Comparison of ENCODE assay signal across 21 mouse cellular contexts in the genomic region with DNA sequence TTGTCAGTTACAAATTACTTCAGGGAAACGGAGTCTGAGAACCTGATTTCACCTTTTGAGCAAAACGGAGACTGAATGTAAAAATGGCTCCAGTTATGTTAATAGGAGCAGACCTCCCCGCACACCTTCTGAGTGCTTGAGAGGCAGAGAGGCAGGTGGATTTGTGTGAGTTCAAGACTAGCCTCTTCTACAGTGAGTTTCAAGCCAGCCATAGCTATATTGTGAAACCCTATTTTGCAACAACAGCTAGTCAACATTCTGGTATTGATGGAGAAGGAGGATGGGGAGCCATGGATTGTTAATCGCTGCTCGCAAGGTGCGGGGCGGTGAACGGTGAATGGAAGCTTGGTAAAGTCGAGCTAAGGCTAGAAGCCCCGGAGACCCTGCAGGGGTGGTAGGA. TPM values are rescaled to one million over a fixed set of nuclear protein-coding genes. Genes with fewer than 3 reads are reported as not detected.
DNase-seq lines count a peak whose midpoint lies in the region; ATAC-seq and TF ChIP-seq lines count a peak whose summit lies in the region.
"Had no signal": no experiment of that assay in that cellular context is flagged by ENCODE, and none has a peak within 500 bp of the region (broad histone marks: within the 10 kb centered on the region; RNA-seq: fewer than 3 reads in every experiment).

No protein-coding gene starts in this region.

- no peak for TF ChIP-seq CTCF in testis, adult 2 months (IDR thresholded peaks at IDR 0.05; ENCODE audit: control insufficient read depth, insufficient read depth, insufficient replicate concordance, low read depth, low read length)
- TF ChIP-seq CTCF in heart, adult 2 months (IDR thresholded peaks at IDR 0.05) = no peak

- ATAC-seq in hindbrain, embryonic 13.5 days (ENCODE audit: low FRiP score) = no peak
- ATAC-seq in liver, embryonic 12.5 days = no peak
- ATAC-seq: activated CD4-positive, CD25-positive, alpha-beta regulatory T cell, adult 4 months; midbrain, embryonic 13.5 days had no signal

- no peak overlapping the region for H3K4me2 ChIP-seq in hindbrain, embryonic 13.5 days
- peak overlapping the region; percentile 89 for H3K4me2 ChIP-seq in liver, embryonic 12.5 days
- H3K4me2 ChIP-seq: heart, embryonic 13.5 days; limb, embryonic 12.5 days; midbrain, embryonic 13.5 days had no signal

- peaks cover 19% of the 10 kb centered on the region; the same call in 1 of the 2 replicates for H3K27me3 ChIP-seq in hindbrain, embryonic 10.5 days (ENCODE audit: insufficient read depth, poor library complexity, severe bottlenecking)
- H3K27me3 ChIP-seq in hindbrain, embryonic 13.5 days = peaks cover 3% of the 10 kb centered on the region; the same call in 1 of the 2 replicates
- peaks cover 2% of the 10 kb centered on the region; the same call in 1 of the 2 replicates for H3K27me3 ChIP-seq in testis, adult 2 months (ENCODE audit: control insufficient read depth, insufficient read depth, low read length)
- H3K27me3 ChIP-seq in liver, embryonic 12.5 days (replicated peaks) = peaks cover 44% of the 10 kb centered on the region
- H3K27me3 ChIP-seq in heart, adult 2 months (ENCODE audit: control insufficient read depth, insufficient read depth, low read length) = no peaks in the 10 kb centered on the region
- H3K27me3 ChIP-seq: embryonic facial prominence, embryonic 15.5 days; midbrain, embryonic 13.5 days had no signal

- no peak for TF ChIP-seq EP300 in heart, adult 2 months (IDR thresholded peaks at IDR 0.05; ENCODE audit: insufficient read depth, low read depth, low read length)

- H3K4me1 ChIP-seq in hindbrain, embryonic 10.5 days (replicated peaks) = peaks cover 24% of the 10 kb centered on the region
- H3K4me1 ChIP-seq in hindbrain, embryonic 13.5 days (replicated peaks) = peaks cover 16% of the 10 kb centered on the region
- H3K4me1 ChIP-seq in testis, adult 2 months (ENCODE audit: control insufficient read depth, insufficient read depth, low read length) = peaks cover 33% of the 10 kb centered on the region
- H3K4me1 ChIP-seq in liver, embryonic 12.5 days = peaks cover 34% of the 10 kb centered on the region
- peaks cover 3% of the 10 kb centered on the region for H3K4me1 ChIP-seq in heart, adult 2 months (ENCODE audit: control insufficient read depth, insufficient read depth, low read length)

- DNase-seq in hindbrain, embryonic 10.5 days (ENCODE audit: low spot score) = no peak
- no peak for DNase-seq in testis, postnatal 14 days (ENCODE audit: low spot score)
- DNase-seq in left cerebral cortex, postnatal 25 days (ENCODE audit: low spot score in 2 of 2) = no peak
- DNase-seq in heart, adult 2 months = no peak
- no peak for DNase-seq in cerebellum, postnatal 10 days
- DNase-seq: adrenal gland, postnatal 10 days; cerebellum, postnatal 14 days; embryo, embryonic 11 days; heart, postnatal 36 days; layer of hippocampus, adult 9-11 months; thymus, postnatal 36 days had no signal

- no peaks in the 10 kb centered on the region for H3K36me3 ChIP-seq in hindbrain, embryonic 10.5 days
- no peaks in the 10 kb centered on the region for H3K36me3 ChIP-seq in hindbrain, embryonic 13.5 days
- H3K36me3 ChIP-seq in testis, adult 2 months (ENCODE audit: control insufficient read depth, insufficient read depth, low read length) = no peaks in the 10 kb centered on the region
- H3K36me3 ChIP-seq in liver, embryonic 12.5 days = no peaks in the 10 kb centered on the region
- no peaks in the 10 kb centered on the region for H3K36me3 ChIP-seq in heart, adult 2 months (ENCODE audit: control insufficient read depth, insufficient read depth, low read length)
- H3K36me3 ChIP-seq: embryonic facial prominence, embryonic 15.5 days; heart, embryonic 13.5 days; limb, embryonic 12.5 days; midbrain, embryonic 13.5 days had no signal

- H3K79me2 ChIP-seq in heart, adult 2 months (replicated peaks; ENCODE audit: control insufficient read depth, insufficient read depth, low read length) = no peaks in the 10 kb centered on the region

- H3K9me3 ChIP-seq in hindbrain, embryonic 10.5 days = no peaks in the 10 kb centered on the region
- no peaks in the 10 kb centered on the region for H3K9me3 ChIP-seq in hindbrain, embryonic 13.5 days
- no peaks in the 10 kb centered on the region for H3K9me3 ChIP-seq in liver, embryonic 12.5 days (replicated peaks)
- H3K9me3 ChIP-seq: embryonic facial prominence, embryonic 15.5 days; heart, embryonic 13.5 days; limb, embryonic 12.5 days; midbrain, embryonic 13.5 days had no signal

- TF ChIP-seq POLR2A in testis, adult 2 months (IDR thresholded peaks at IDR 0.05; ENCODE audit: control insufficient read depth, low read depth, low read length) = no peak
- no peak for TF ChIP-seq POLR2A in heart, adult 2 months (IDR thresholded peaks at IDR 0.05; ENCODE audit: insufficient read depth, low read depth, low read length)

- 52% methylated on average over 10 of the region's 10 CpGs for WGBS in hindbrain, embryonic 10.5 days
- WGBS in hindbrain, embryonic 13.5 days = 49% methylated on average over 10 of the region's 10 CpGs
- 40% methylated on average over 10 of the region's 10 CpGs for WGBS in liver, embryonic 12.5 days (ENCODE audit: insufficient replicate concordance)
- 75% methylated on average over 10 of the region's 10 CpGs for WGBS in heart, adult 2 months

- peak overlapping the region; percentile 73 for H3K4me3 ChIP-seq in hindbrain, embryonic 10.5 days
- no peak overlapping the region for H3K4me3 ChIP-seq in hindbrain, embryonic 13.5 days
- H3K4me3 ChIP-seq in testis, adult 2 months (ENCODE audit: control insufficient read depth, low read depth, low read length) = peak overlapping the region; percentile 58
- peak overlapping the region; percentile 3; the same call in 1 of the 2 replicates for H3K4me3 ChIP-seq in liver, embryonic 12.5 days
- H3K4me3 ChIP-seq in heart, adult 2 months = no peak overlapping the region
- H3K4me3 ChIP-seq: embryonic facial prominence, embryonic 15.5 days; heart, embryonic 13.5 days; left cerebral cortex, adult 2 months; limb, embryonic 12.5 days; midbrain, embryonic 13.5 days; myocyte had no signal

- intact Hi-C loops in left cerebral cortex, postnatal 25 days (cut with DNase I) = no loop called here
- intact Hi-C loops in heart, adult 2 months (cut with DNase I) = no loop called here

- no peak overlapping the region; the same call in 1 of the 2 replicates for H3K9ac ChIP-seq in hindbrain, embryonic 13.5 days
- H3K9ac ChIP-seq in liver, embryonic 12.5 days = no peak overlapping the region
- no peak overlapping the region for H3K9ac ChIP-seq in heart, adult 2 months (ENCODE audit: low read depth, low read length)
- H3K9ac ChIP-seq: embryonic facial prominence, embryonic 15.5 days; heart, embryonic 13.5 days; limb, embryonic 12.5 days; midbrain, embryonic 13.5 days had no signal

- no peak overlapping the region for H3K27ac ChIP-seq in hindbrain, embryonic 10.5 days
- H3K27ac ChIP-seq in hindbrain, embryonic 13.5 days = no peak overlapping the region
- H3K27ac ChIP-seq in testis, adult 2 months (ENCODE audit: control insufficient read depth, insufficient read depth, low read depth, low read length) = no peak overlapping the region
- no peak overlapping the region for H3K27ac ChIP-seq in liver, embryonic 12.5 days
- H3K27ac ChIP-seq in heart, adult 2 months = no peak overlapping the region; the same call in 1 of the 2 replicates
- H3K27ac ChIP-seq: embryonic facial prominence, embryonic 15.5 days; heart, embryonic 13.5 days; left cerebral cortex, adult 2 months; limb, embryonic 12.5 days; midbrain, embryonic 13.5 days had no signal

RNA-seq across cellular contexts. Expression of a gene that starts 12.5 kb away (rescaled TPM):
- 928 and 1,134 TPM in 2 replicates for polyA plus RNA-seq in hindbrain, embryonic 10.5 days (2016; fragmentation: Nextera tagmentation; extraction: Ambion mirVana)
- 1,201 and 1,293 TPM in 2 replicates for polyA plus RNA-seq in hindbrain, embryonic 13.5 days (2015; fragmentation: Nextera tagmentation; extraction: Ambion mirVana)
- polyA plus RNA-seq in testis, adult 2 months (2012; rRNA removed) = 1,188 and 1,319 TPM in 2 replicates
- 657 and 673 TPM in 2 replicates for polyA plus RNA-seq in liver, embryonic 12.5 days (2016; fragmentation: Nextera tagmentation; extraction: Ambion mirVana)
- total RNA-seq in left cerebral cortex, postnatal 25 days (2021) = 100 to 1,000 TPM; 810 to 811 TPM
- total RNA-seq in heart, adult 2 months (2021) = 1,000 to 10,000 TPM in 1 of 2 experiments, 100 to 1,000 TPM in 1; 894 to 1,473 TPM
- 664 and 1,033 TPM in 2 replicates for polyA plus RNA-seq in heart, adult 2 months (2012; rRNA removed)

RNA-seq across cellular contexts. Expression of a gene that starts 13.4 kb away (rescaled TPM):
- 0.52 and 0.86 TPM in 2 replicates for polyA plus RNA-seq in hindbrain, embryonic 10.5 days (2016; fragmentation: Nextera tagmentation; extraction: Ambion mirVana)
- 0.55 and 1.1 TPM in 2 replicates for polyA plus RNA-seq in hindbrain, embryonic 13.5 days (2015; fragmentation: Nextera tagmentation; extraction: Ambion mirVana)
- polyA plus RNA-seq in testis, adult 2 months (2012; rRNA removed) = 84.2 and 109 TPM in 2 replicates
- polyA plus RNA-seq in liver, embryonic 12.5 days (2016; fragmentation: Nextera tagmentation; extraction: Ambion mirVana) = 0.38 and 0.66 TPM in 2 replicates
- total RNA-seq in left cerebral cortex, postnatal 25 days (2021) = under 1 TPM in 1 of 2 experiments, not detected in 1; 0.46 TPM
- under 1 TPM in 1 of 2 experiments, not detected in 1; 0.21 TPM for total RNA-seq in heart, adult 2 months (2021)
- 0.12 and 0.23 TPM in 2 replicates for polyA plus RNA-seq in heart, adult 2 months (2012; rRNA removed)
- total RNA-seq: heart, postnatal 36 days had no signal

RNA-seq across cellular contexts. Expression of a gene that starts 31.4 kb away (rescaled TPM):
- 19.2 and 21.0 TPM in 2 replicates for polyA plus RNA-seq in hindbrain, embryonic 10.5 days (2016; fragmentation: Nextera tagmentation; extraction: Ambion mirVana)
- 10.4 and 11.7 TPM in 2 replicates for polyA plus RNA-seq in hindbrain, embryonic 13.5 days (2015; fragmentation: Nextera tagmentation; extraction: Ambion mirVana)
- polyA plus RNA-seq in testis, adult 2 months (2012; rRNA removed) = 17.0 and 19.5 TPM in 2 replicates
- polyA plus RNA-seq in liver, embryonic 12.5 days (2016; fragmentation: Nextera tagmentation; extraction: Ambion mirVana) = 11.3 and 11.4 TPM in 2 replicates
- 10 to 100 TPM; 11.4 to 15.2 TPM for total RNA-seq in left cerebral cortex, postnatal 25 days (2021)
- total RNA-seq in heart, adult 2 months (2021) = 10 to 100 TPM; 11.1 to 12.4 TPM
- 14.8 and 15.7 TPM in 2 replicates for polyA plus RNA-seq in heart, adult 2 months (2012; rRNA removed)

RNA-seq across cellular contexts. Expression of a gene that starts 38.9 kb away (rescaled TPM):
- 46.9 and 53.8 TPM in 2 replicates for polyA plus RNA-seq in hindbrain, embryonic 10.5 days (2016; fragmentation: Nextera tagmentation; extraction: Ambion mirVana)
- 31.4 and 35.6 TPM in 2 replicates for polyA plus RNA-seq in hindbrain, embryonic 13.5 days (2015; fragmentation: Nextera tagmentation; extraction: Ambion mirVana)
- 41.4 and 42.7 TPM in 2 replicates for polyA plus RNA-seq in testis, adult 2 months (2012; rRNA removed)
- polyA plus RNA-seq in liver, embryonic 12.5 days (2016; fragmentation: Nextera tagmentation; extraction: Ambion mirVana) = 44.0 and 44.1 TPM in 2 replicates
- 10 to 100 TPM; 92.5 to 95.3 TPM for total RNA-seq in left cerebral cortex, postnatal 25 days (2021)
- total RNA-seq in heart, adult 2 months (2021) = 10 to 100 TPM; 52.2 to 52.4 TPM
- polyA plus RNA-seq in heart, adult 2 months (2012; rRNA removed) = 31.4 and 31.5 TPM in 2 replicates

Comparison
In these comparisons a context has a peak if more than half of its experiments do, and no peak if none do; other contexts are left out.
1. H3K4me3 ChIP-seq: peak in hindbrain, embryonic 10.5 days (single experiment), testis, adult 2 months (single experiment) and liver, embryonic 12.5 days (single experiment); none in hindbrain, embryonic 13.5 days (single experiment) and heart, adult 2 months (single experiment).
2. RNA of a gene that starts 13.4 kb away (polyA plus RNA-seq): 84.2 to 109 TPM in testis, adult 2 months; 0.52 to 0.86 TPM in hindbrain, embryonic 10.5 days, 0.38 to 0.66 TPM in liver, embryonic 12.5 days, 0.55 to 1.1 TPM in hindbrain, embryonic 13.5 days and 0.12 to 0.23 TPM in heart, adult 2 months; every median in the first group is over 10 times any median in the second.